Mouse (Mus musculus) cerebellum, postnatal 36 days (tissue): Measurements from ENCODE around the gene Phf21a.

ENCODE experiments used
- DNase-seq, 2 experiments: peaks; one replicate each; pipeline ENCODE4 v3.0.0; 2021 to 2022; ENCODE audit warnings: mixed read lengths in 2 of 2

Phf21a gene

GRCm38 (mm10) chr2:92092817-92093216 lies at the start of gene Phf21a:
Gene Phf21a, plus strand, starts transcription at chr2:92093117.
- DNase-seq = no peak

GRCm38 (mm10) chr2:92043285-92043684 lies 49.6 kb upstream of the Phf21a start:
- no peak for DNase-seq

GRCm38 (mm10) chr2:92047601-92048000 lies 45.3 kb upstream of the Phf21a start:
- no peak for DNase-seq

GRCm38 (mm10) chr2:92048034-92048690 lies 44.8 kb upstream of the Phf21a start:
- no peak for DNase-seq

GRCm38 (mm10) chr2:92052188-92052587 lies 40.7 kb upstream of the Phf21a start:
- no peak for DNase-seq

- no peak for DNase-seq
Observed at GRCm38 (mm10) chr2:92052754-92053153, 40.2 kb upstream of the Phf21a start.

GRCm38 (mm10) chr2:92055101-92055813 lies 37.7 kb upstream of the Phf21a start:
- peak; percentile 81 to 85 for DNase-seq

- peak; percentile 65 to 76 for DNase-seq
Observed at GRCm38 (mm10) chr2:92055831-92056236, 37.1 kb upstream of the Phf21a start.

- DNase-seq = no peak
Observed at GRCm38 (mm10) chr2:92056760-92057159, 36.2 kb upstream of the Phf21a start.

- DNase-seq = peak; percentile 98 to 99
Observed at GRCm38 (mm10) chr2:92058469-92058868, 34.4 kb upstream of the Phf21a start.

GRCm38 (mm10) chr2:92058936-92059335 lies 34.0 kb upstream of the Phf21a start:
- DNase-seq = no peak

GRCm38 (mm10) chr2:92059481-92060220 lies 33.3 kb upstream of the Phf21a start:
- DNase-seq = peak; percentile 85 to 89

GRCm38 (mm10) chr2:92060291-92060690 lies 32.6 kb upstream of the Phf21a start:
- DNase-seq = peak; percentile 45 to 46

GRCm38 (mm10) chr2:92061337-92061736 lies 31.6 kb upstream of the Phf21a start:
- no peak for DNase-seq

- DNase-seq = no peak
Observed at GRCm38 (mm10) chr2:92063106-92063505, 29.8 kb upstream of the Phf21a start.

- DNase-seq = no peak
Observed at GRCm38 (mm10) chr2:92065269-92065888, 27.5 kb upstream of the Phf21a start.

GRCm38 (mm10) chr2:92065938-92066337 lies 27.0 kb upstream of the Phf21a start:
- DNase-seq = no peak

GRCm38 (mm10) chr2:92066899-92067298 lies 26.0 kb upstream of the Phf21a start:
- no peak for DNase-seq

- DNase-seq = no peak
Observed at GRCm38 (mm10) chr2:92067600-92067999, 25.3 kb upstream of the Phf21a start.

GRCm38 (mm10) chr2:92069630-92070029 lies 23.3 kb upstream of the Phf21a start:
- no peak for DNase-seq

- no peak for DNase-seq
Observed at GRCm38 (mm10) chr2:92071143-92071542, 21.8 kb upstream of the Phf21a start.

- DNase-seq = peak; percentile 83 to 86
Observed at GRCm38 (mm10) chr2:92076086-92076692, 16.7 kb upstream of the Phf21a start.

GRCm38 (mm10) chr2:92082196-92082595 lies 10.7 kb upstream of the Phf21a start:
- DNase-seq = no peak
